Mouse (Mus musculus): ENCODE results near the gene Eci1. TPM values are rescaled to one million over a fixed set of nuclear protein-coding genes. Genes with fewer than 3 reads are reported as not detected.

Eci1 gene
- total RNA-seq, 1 experiment from 2014 or later = 36.2 TPM

DNA sequence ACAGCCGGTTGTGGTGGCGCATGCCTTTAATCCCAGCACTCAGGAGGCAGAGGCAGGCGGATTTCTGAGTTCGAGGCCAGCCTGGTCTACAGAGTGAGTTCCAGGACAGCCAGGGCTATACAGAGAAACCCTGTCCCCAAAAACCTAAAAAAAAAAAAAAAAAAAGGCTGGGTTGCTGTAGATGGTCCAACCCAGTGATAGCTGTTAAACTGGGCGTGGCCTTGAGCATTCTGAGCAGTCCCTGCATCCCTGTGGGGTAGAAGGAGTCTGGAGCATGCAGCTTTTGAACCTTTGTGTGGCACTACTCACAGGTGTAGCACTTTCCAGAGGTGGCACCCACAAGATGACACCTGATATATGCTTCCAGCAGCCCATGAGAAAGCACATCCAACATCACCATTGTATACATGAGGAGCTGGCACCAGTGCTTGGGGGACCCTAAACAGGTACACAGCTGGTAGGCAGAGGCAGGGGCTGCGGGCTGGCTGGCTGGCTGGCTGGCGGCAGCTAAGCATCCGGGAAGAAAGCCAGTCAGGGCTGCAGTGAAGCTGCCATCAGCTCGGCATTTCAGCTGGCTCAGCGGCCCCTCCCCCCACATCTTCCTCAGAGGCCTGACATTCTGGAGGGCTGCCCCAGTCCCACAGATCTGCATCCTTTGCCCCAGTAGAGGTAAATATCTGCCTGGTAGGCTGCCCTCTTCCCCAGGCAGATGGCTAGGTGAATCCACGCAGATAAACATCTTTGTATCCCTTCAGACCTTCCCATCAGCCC is 58.8 kb downstream of the Eci1 start:
- ATAC-seq (replicated peaks; ENCODE audit: insufficient number of reproducible peaks, low FRiP score, low TSS enrichment, poor library complexity, severe bottlenecking) = no peak

DNA sequence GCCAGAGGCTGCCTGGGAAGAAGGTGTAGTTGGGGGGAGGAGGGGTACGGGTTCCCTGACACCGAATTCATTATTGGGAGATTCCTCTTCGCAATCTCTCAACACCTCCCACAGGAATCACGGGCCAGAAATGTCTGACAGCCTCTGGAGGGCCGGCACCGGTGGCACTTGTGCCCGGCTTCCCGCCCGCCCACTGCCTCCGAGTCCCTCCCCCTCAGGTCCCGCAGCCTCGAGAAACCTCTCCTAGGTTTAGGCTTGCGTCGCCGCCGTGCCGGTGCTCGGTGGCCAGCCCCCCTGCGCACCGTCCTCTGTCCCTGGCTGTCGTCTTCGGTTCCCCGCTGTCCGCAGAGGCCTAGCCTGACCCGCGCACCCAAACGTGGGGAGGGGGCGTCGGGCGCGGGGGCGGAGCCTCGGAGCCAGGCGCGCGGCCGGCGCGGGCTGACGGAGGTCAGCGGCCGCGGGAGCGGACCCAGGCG is 61.8 kb downstream of the Eci1 start, which contains the start of gene Caskin1:
Caskin1 (plus strand) TSS at position 416 of the 476 bp plus-strand sequence.
- ATAC-seq (replicated peaks; ENCODE audit: insufficient number of reproducible peaks, low FRiP score, low TSS enrichment, poor library complexity, severe bottlenecking) = no peak

DNA sequence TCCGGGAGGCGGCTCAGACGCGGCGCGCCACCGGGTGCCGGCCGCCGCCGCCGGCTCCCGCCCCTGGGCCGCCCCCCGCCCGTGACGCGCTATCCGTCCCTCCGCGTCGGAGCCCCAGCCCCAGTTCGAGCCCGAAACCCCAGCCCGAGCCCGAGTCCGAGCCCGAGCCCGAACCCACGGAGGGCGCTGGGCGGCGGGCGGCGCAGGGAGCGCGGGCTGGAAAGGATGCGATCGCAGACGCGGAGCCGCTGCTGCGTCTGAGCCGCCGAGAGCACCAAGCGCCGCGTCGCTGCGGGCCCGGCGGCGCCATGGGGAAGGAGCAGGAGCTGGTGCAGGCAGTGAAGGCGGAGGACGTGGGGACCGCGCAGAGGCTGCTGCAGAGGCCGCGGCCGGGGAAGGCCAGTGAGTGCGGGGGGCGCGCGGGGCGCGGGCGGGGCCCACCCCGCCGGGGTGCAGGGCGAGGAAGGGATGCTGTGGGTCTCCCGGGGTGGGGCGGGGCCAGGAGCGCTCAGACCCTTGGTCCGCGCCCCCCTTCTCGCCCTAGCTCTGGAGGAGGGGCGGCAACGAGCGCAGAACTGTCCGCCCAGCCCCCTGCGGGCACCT is 62.3 kb downstream of the Eci1 start:
- no peak for ATAC-seq (replicated peaks; ENCODE audit: insufficient number of reproducible peaks, low FRiP score, low TSS enrichment, poor library complexity, severe bottlenecking)

Other genes starting within 250 kb of the Eci1 start
- gene Tbc1d24, start 221.1 kb upstream of the Eci1 start, total RNA-seq (2017) = 0.68 to 1.0 TPM (median 0.96 TPM) in 3 replicates
- not detected in 3 replicates for gene Ntn3, start 217.1 kb upstream of the Eci1 start, total RNA-seq (2017)
- 2.9 to 6.6 TPM (median 3.1 TPM) in 3 replicates for gene Tedc2, start 205.8 kb upstream of the Eci1 start, total RNA-seq (2017)
- gene Ccnf, start 175.2 kb upstream of the Eci1 start, total RNA-seq (2017) = 1.6 to 4.6 TPM (median 2.0 TPM) in 3 replicates
- not detected in 3 replicates for gene Abca17, start 75.6 kb upstream of the Eci1 start, total RNA-seq (2017)
- 29.2 to 35.4 TPM (median 29.7 TPM) in 3 replicates for gene Abca3, start 74.7 kb upstream of the Eci1 start, total RNA-seq (2017)
- gene Rnps1, start 12.1 kb upstream of the Eci1 start, total RNA-seq (2017) = 84.3 to 102 TPM (median 99.4 TPM) in 3 replicates
- 1.6 to 2.2 TPM in 2 of 3 replicates, not detected in the other for gene Dnase1l2, start 16.5 kb downstream of the Eci1 start, total RNA-seq (2017)
- gene E4f1, start 43.7 kb downstream of the Eci1 start, total RNA-seq (2017) = 26.9 to 32.5 TPM (median 29.5 TPM) in 3 replicates
- gene Pgp, start 43.8 kb downstream of the Eci1 start, total RNA-seq (2017) = 8.4 to 10.1 TPM (median 9.1 TPM) in 3 replicates
- gene Bricd5, start 47.2 kb downstream of the Eci1 start, total RNA-seq (2017) = 1.3 TPM in 1 of 3 replicates, not detected in the others
- 8.4 to 19.3 TPM (median 11.2 TPM) in 3 replicates for gene Mlst8, start 52.4 kb downstream of the Eci1 start, total RNA-seq (2017)
- gene Caskin1, start 62.0 kb downstream of the Eci1 start, total RNA-seq (2017) = not detected in 3 replicates
- 83.2 to 132 TPM (median 118 TPM) in 3 replicates for gene Traf7, start 101.3 kb downstream of the Eci1 start, total RNA-seq (2017)
- gene Rab26, start 107.6 kb downstream of the Eci1 start, total RNA-seq (2017) = 0.39 TPM in 1 of 3 replicates, not detected in the others
- gene Pkd1, start 123.2 kb downstream of the Eci1 start, total RNA-seq (2017) = 9.1 to 15.7 TPM (median 11.9 TPM) in 3 replicates
- 20.2 to 53.0 TPM (median 29.4 TPM) in 3 replicates for gene Tsc2, start 206.0 kb downstream of the Eci1 start, total RNA-seq (2017)
- gene Nthl1, start 206.0 kb downstream of the Eci1 start, total RNA-seq (2017) = 2.5 to 2.6 TPM in 2 of 3 replicates, not detected in the other
- 0.48 to 0.78 TPM in 2 of 3 replicates, not detected in the other for gene Slc9a3r2, start 223.7 kb downstream of the Eci1 start, total RNA-seq (2017)
- not detected in 3 replicates for gene Npw, start 231.8 kb downstream of the Eci1 start, total RNA-seq (2017)
- 14.6 to 21.7 TPM (median 15.7 TPM) in 3 replicates for gene Zfp598, start 243.0 kb downstream of the Eci1 start, total RNA-seq (2017)